Mouse (Mus musculus): ENCODE results near the gene Crip1. TPM values are rescaled to one million over a fixed set of nuclear protein-coding genes. Genes with fewer than 3 reads are reported as not detected.

Gene Crip1
- polyA plus RNA-seq, 1 experiment from 2014 or later = 63.5 TPM

DNA sequence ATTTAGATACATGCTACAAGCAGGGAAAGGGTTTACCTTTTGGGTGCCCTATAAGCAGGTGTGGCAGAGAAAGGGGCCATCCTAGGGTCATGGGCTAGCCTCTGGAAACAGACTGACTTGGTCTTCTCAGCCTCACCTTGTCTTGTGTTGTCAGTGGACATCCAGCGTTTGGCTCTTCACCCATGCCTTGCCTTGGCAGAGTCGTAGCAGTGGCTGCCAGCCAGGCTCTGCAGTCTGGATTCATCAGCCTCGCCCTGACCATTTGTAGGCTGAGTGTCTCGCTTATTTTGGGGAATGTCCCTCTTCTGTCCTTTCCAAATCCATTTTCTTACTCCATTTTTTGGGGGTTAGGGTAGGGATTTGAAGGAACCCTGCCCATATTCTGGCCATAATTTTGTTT is 55.2 kb downstream of the Crip1 start:
- no peak overlapping the region for H3K4me2 ChIP-seq (ENCODE audit: low read depth, low read length)
- no peaks in the 10 kb centered on the region for H3K4me1 ChIP-seq (ENCODE audit: control insufficient read depth, insufficient read depth, low read length)
- no peaks in the 10 kb centered on the region for H3K9me3 ChIP-seq (replicated peaks; ENCODE audit: control insufficient read depth, low read length)
- H3K36me3 ChIP-seq (replicated peaks; ENCODE audit: control insufficient read depth, insufficient read depth, low read depth, low read length) = no peaks in the 10 kb centered on the region
- WGBS = 84% methylated on average over 4 of the region's 4 CpGs
- DNase-seq (ENCODE audit: low spot score) = no peak
- H3K27ac ChIP-seq (replicated peaks; ENCODE audit: low read depth, low read length) = no peak overlapping the region
- no peak overlapping the region for H3K4me3 ChIP-seq (ENCODE audit: low read depth, low read length)
- no peaks in the 10 kb centered on the region for H3K27me3 ChIP-seq (ENCODE audit: control insufficient read depth, insufficient read depth, low read length)
- H3K9ac ChIP-seq (replicated peaks; ENCODE audit: low read length) = no peak overlapping the region
- no peak for ATAC-seq (replicated peaks; ENCODE audit: insufficient number of reproducible peaks, low FRiP score, low TSS enrichment, low read depth)

GRCm38 (mm10) chr12:113202008-113202407 is 55.9 kb downstream of the Crip1 start:
- no peaks in the 10 kb centered on the region for H3K4me1 ChIP-seq (ENCODE audit: control insufficient read depth, insufficient read depth, low read length)
- no peaks in the 10 kb centered on the region for H3K27me3 ChIP-seq (ENCODE audit: control insufficient read depth, insufficient read depth, low read length)
- H3K36me3 ChIP-seq (replicated peaks; ENCODE audit: control insufficient read depth, insufficient read depth, low read depth, low read length) = no peaks in the 10 kb centered on the region
- no peak overlapping the region for H3K4me2 ChIP-seq (ENCODE audit: low read depth, low read length)
- H3K27ac ChIP-seq (replicated peaks; ENCODE audit: low read depth, low read length) = no peak overlapping the region
- H3K9me3 ChIP-seq (replicated peaks; ENCODE audit: control insufficient read depth, low read length) = no peaks in the 10 kb centered on the region
- no peak overlapping the region for H3K9ac ChIP-seq (replicated peaks; ENCODE audit: low read length)
- no peak overlapping the region for H3K4me3 ChIP-seq (ENCODE audit: low read depth, low read length)
- ATAC-seq (replicated peaks; ENCODE audit: insufficient number of reproducible peaks, low FRiP score, low TSS enrichment, low read depth) (no peak), DNase-seq (ENCODE audit: low spot score) (no peak)

Other genes with a start within 250 kb of the Crip1 start
- 3.5 and 5.7 TPM in 2 replicates for gene Jag2, start 216.5 kb upstream of the Crip1 start, polyA plus RNA-seq (2014; fragmentation: Nextera tagmentation; extraction: Ambion mirVana)
- gene Nudt14, start 204.2 kb upstream of the Crip1 start, polyA plus RNA-seq (2014; fragmentation: Nextera tagmentation; extraction: Ambion mirVana) = 75.8 and 83.4 TPM in 2 replicates
- 19.0 and 19.7 TPM in 2 replicates for gene Btbd6, start 169.8 kb upstream of the Crip1 start, polyA plus RNA-seq (2014; fragmentation: Nextera tagmentation; extraction: Ambion mirVana)
- 48.5 and 50.8 TPM in 2 replicates for gene Brf1, start 145.6 kb upstream of the Crip1 start, polyA plus RNA-seq (2014; fragmentation: Nextera tagmentation; extraction: Ambion mirVana)
- 9.8 and 11.6 TPM in 2 replicates for gene Pacs2, start 131.8 kb upstream of the Crip1 start, polyA plus RNA-seq (2014; fragmentation: Nextera tagmentation; extraction: Ambion mirVana)
- not detected in 2 replicates for gene Tex22, start 71.8 kb upstream of the Crip1 start, polyA plus RNA-seq (2014; fragmentation: Nextera tagmentation; extraction: Ambion mirVana)
- gene Mta1, start 48.0 kb upstream of the Crip1 start, polyA plus RNA-seq (2014; fragmentation: Nextera tagmentation; extraction: Ambion mirVana) = 18.7 and 20.7 TPM in 2 replicates
- 72.7 and 83.3 TPM in 2 replicates for gene Crip2, start 6.1 kb upstream of the Crip1 start, polyA plus RNA-seq (2014; fragmentation: Nextera tagmentation; extraction: Ambion mirVana)
- gene Tedc1, start 10.1 kb downstream of the Crip1 start, polyA plus RNA-seq (2014; fragmentation: Nextera tagmentation; extraction: Ambion mirVana) = 26.4 and 27.4 TPM in 2 replicates
- gene Tmem121, start 39.6 kb downstream of the Crip1 start, polyA plus RNA-seq (2014; fragmentation: Nextera tagmentation; extraction: Ambion mirVana) = 5.7 and 8.9 TPM in 2 replicates